Mouse (Mus musculus) MEL (cell line): Measurements from ENCODE around the gene Gtpbp10. TPM values are rescaled to one million over a fixed set of nuclear protein-coding genes. Genes with fewer than 3 reads are reported as not detected.

Experiments used
- DNase-seq: peaks from one replicate; pipeline ENCODE4 v3.0.0; 2011; ENCODE audit warnings: low read depth, low spot score
- H3K27ac ChIP-seq: 2 replicates; pipeline ENCODE4 v1.5.1; 2012; ENCODE audit warnings: low read depth, mild to moderate bottlenecking, control low read depth, low read length, moderate library complexity; ENCODE audit not compliant: control insufficient read depth
- H3K27me3 ChIP-seq, 2 experiments: fragments of 150-350 bp in 1 of 2; sonication (generic) in 1 of 2; 2 replicates each; pipeline ENCODE4 v1.6.1; 2012; ENCODE audit warnings: low read length in 2 of 2, mild to moderate bottlenecking in 2 of 2, improper control_type of control experiment in 1 of 2, moderate library complexity in 1 of 2; ENCODE audit not compliant: insufficient read depth in 2 of 2, control insufficient read depth in 1 of 2
- H3K36me3 ChIP-seq, 2 experiments: 2 replicates each; pipeline ENCODE4 v1.6.1; 2012 to 2014; ENCODE audit warnings: low read length in 2 of 2, improper control_type of control experiment in 1 of 2, inconsistent platforms in 1 of 2, mild to moderate bottlenecking in 1 of 2; ENCODE audit not compliant: insufficient read depth in 2 of 2, control insufficient read depth in 1 of 2
- H3K4me1 ChIP-seq, 2 experiments: fragments of 150-350 bp in 1 of 2; sonication (generic) in 1 of 2; 2 replicates each; pipeline ENCODE4 v1.6.1; 2012; ENCODE audit warnings: low read length in 2 of 2, improper control_type of control experiment in 1 of 2, mild to moderate bottlenecking in 1 of 2; ENCODE audit not compliant: insufficient read depth in 2 of 2, control insufficient read depth in 1 of 2
- H3K4me3 ChIP-seq, 2 experiments: fragments of 150-350 bp in 1 of 2; sonication (generic) in 1 of 2; 2 replicates each; pipeline ENCODE4 v1.5.1; 2012; ENCODE audit warnings: low read depth in 2 of 2, low read length in 2 of 2, mild to moderate bottlenecking in 2 of 2, moderate library complexity in 2 of 2, control low read depth in 1 of 2, improper control_type of control experiment in 1 of 2; ENCODE audit not compliant: control insufficient read depth in 1 of 2, insufficient read depth in 1 of 2
- H3K79me2 ChIP-seq: 2 replicates; pipeline ENCODE4 v1.6.1; 2012; ENCODE audit warnings: mild to moderate bottlenecking, low read length, moderate library complexity; ENCODE audit not compliant: control insufficient read depth, poor library complexity, insufficient read depth
- H3K9ac ChIP-seq: 2 replicates; pipeline ENCODE4 v1.6.1; 2012; ENCODE audit warnings: low read depth, mild to moderate bottlenecking, control low read depth, low read length, moderate library complexity; ENCODE audit not compliant: control insufficient read depth, poor library complexity, severe bottlenecking
- H3K9me3 ChIP-seq: fragments of 150-350 bp; sonication (generic); replicated peaks from 2 replicates; pipeline ENCODE4 v1.6.1; 2012; ENCODE audit warnings: mild to moderate bottlenecking, low read length, improper control_type of control experiment, moderate library complexity; ENCODE audit not compliant: insufficient read depth
- BHLHE40 ChIP-seq: IDR thresholded peaks from 2 replicates; pipeline ENCODE4 v1.6.1; 2012; ENCODE audit warnings: low read depth, mild to moderate bottlenecking, inconsistent platforms, low read length, improper control_type of control experiment, borderline replicate concordance
- CHD2 ChIP-seq: IDR thresholded peaks from 2 replicates; pipeline ENCODE4 v1.6.1; 2011; ENCODE audit warnings: low read length, improper control_type of control experiment
- E2F4 ChIP-seq: IDR thresholded peaks from 2 replicates; pipeline ENCODE4 v1.6.1; 2011; ENCODE audit warnings: low read depth, low read length, improper control_type of control experiment, borderline replicate concordance
- ELF1 ChIP-seq: IDR thresholded peaks from 2 replicates; pipeline ENCODE4 v1.6.1; 2014; ENCODE audit warnings: low read depth, mild to moderate bottlenecking, inconsistent platforms, low read length, improper control_type of control experiment, moderate library complexity
- EP300 ChIP-seq, 2 experiments: IDR thresholded peaks; 2 replicates each; pipeline ENCODE4 v1.6.1; 2011; ENCODE audit warnings: improper control_type of control experiment in 2 of 2, low read length in 2 of 2, low read depth in 1 of 2, mild to moderate bottlenecking in 1 of 2
- ETS1 ChIP-seq: IDR thresholded peaks from 2 replicates; pipeline ENCODE4 v1.6.1; 2012; ENCODE audit warnings: low read depth, mild to moderate bottlenecking, inconsistent platforms, low read length, improper control_type of control experiment, moderate library complexity
- GATA1 ChIP-seq: IDR thresholded peaks from 2 replicates; pipeline ENCODE4 v1.6.1; 2011; ENCODE audit warnings: low read depth, low read length, improper control_type of control experiment
- HCFC1 ChIP-seq: IDR thresholded peaks from 2 replicates; pipeline ENCODE4 v1.6.1; 2012; ENCODE audit warnings: low read depth, mild to moderate bottlenecking, inconsistent platforms, low read length, improper control_type of control experiment, moderate library complexity
- JUND ChIP-seq: IDR thresholded peaks from 2 replicates; pipeline ENCODE4 v1.6.1; 2011; ENCODE audit warnings: low read depth, mild to moderate bottlenecking, improper control_type of control experiment, low read length
- KAT2A ChIP-seq: conservative IDR thresholded peaks from 2 replicates; pipeline ENCODE4 v1.6.1; 2012; ENCODE audit warnings: low read depth, low read length, improper control_type of control experiment, inconsistent platforms
- MAZ ChIP-seq: IDR thresholded peaks from 2 replicates; pipeline ENCODE4 v1.6.1; 2012; ENCODE audit warnings: low read depth, mild to moderate bottlenecking, inconsistent platforms, low read length, improper control_type of control experiment
- MYB ChIP-seq: IDR thresholded peaks from 2 replicates; pipeline ENCODE4 v1.6.1; 2011; ENCODE audit warnings: mild to moderate bottlenecking, low read depth, low read length, improper control_type of control experiment
- MYC ChIP-seq: IDR thresholded peaks from 2 replicates; pipeline ENCODE4 v1.6.1; 2011; ENCODE audit warnings: low read depth, mild to moderate bottlenecking, low read length, improper control_type of control experiment, moderate library complexity
- NELFE ChIP-seq: IDR thresholded peaks from 2 replicates; pipeline ENCODE4 v1.6.1; 2011; ENCODE audit warnings: low read depth, low read length, improper control_type of control experiment
- NRF1 ChIP-seq: IDR thresholded peaks from 2 replicates; pipeline ENCODE4 v1.6.1; 2014; ENCODE audit warnings: low read depth, mild to moderate bottlenecking, inconsistent platforms, low read length, improper control_type of control experiment, moderate library complexity; ENCODE audit not compliant: poor library complexity, insufficient read depth, severe bottlenecking
- POLR2AphosphoS2 ChIP-seq: IDR thresholded peaks from 2 replicates; pipeline ENCODE4 v1.6.1; 2011; ENCODE audit warnings: low read length, improper control_type of control experiment
- RCOR1 ChIP-seq: IDR thresholded peaks from 2 replicates; pipeline ENCODE4 v1.6.1; 2012; ENCODE audit warnings: low read depth, mild to moderate bottlenecking, inconsistent platforms, low read length, improper control_type of control experiment
- SIN3A ChIP-seq: IDR thresholded peaks from 2 replicates; pipeline ENCODE4 v1.6.1; 2012; ENCODE audit warnings: low read length, improper control_type of control experiment, inconsistent platforms
- SMC3 ChIP-seq: IDR thresholded peaks from 2 replicates; pipeline ENCODE4 v1.6.1; 2011; ENCODE audit warnings: low read depth, low read length, improper control_type of control experiment
- TBP ChIP-seq: IDR thresholded peaks from 2 replicates; pipeline ENCODE4 v1.8.0; 2011; ENCODE audit warnings: low read depth, low read length, improper control_type of control experiment
- UBTF ChIP-seq: IDR thresholded peaks from 2 replicates; pipeline ENCODE4 v1.6.1; 2012; ENCODE audit warnings: low read depth, mild to moderate bottlenecking, inconsistent platforms, low read length, improper control_type of control experiment, moderate library complexity, borderline replicate concordance; ENCODE audit not compliant: insufficient read depth
- USF1 ChIP-seq: IDR thresholded peaks from 2 replicates; pipeline ENCODE4 v1.6.1; 2014; ENCODE audit warnings: low read depth, mild to moderate bottlenecking, inconsistent platforms, low read length, improper control_type of control experiment, moderate library complexity
- USF2 ChIP-seq, 2 experiments: IDR thresholded peaks; 2 replicates each; pipeline ENCODE4 v1.6.1; 2011 to 2012; ENCODE audit warnings: improper control_type of control experiment in 2 of 2, low read length in 2 of 2, borderline replicate concordance in 1 of 2, inconsistent platforms in 1 of 2, low read depth in 1 of 2, mild to moderate bottlenecking in 1 of 2; ENCODE audit not compliant: insufficient read depth in 1 of 2
- ZC3H11A ChIP-seq: IDR thresholded peaks from 2 replicates; pipeline ENCODE4 v1.6.1; 2012; ENCODE audit warnings: low read depth, mild to moderate bottlenecking, inconsistent platforms, low read length, improper control_type of control experiment
- ZKSCAN1 ChIP-seq: IDR thresholded peaks from 2 replicates; pipeline ENCODE4 v1.6.1; 2012; ENCODE audit warnings: low read depth, mild to moderate bottlenecking, inconsistent platforms, low read length, improper control_type of control experiment, moderate library complexity
- ZMIZ1 ChIP-seq: IDR thresholded peaks from 2 replicates; pipeline ENCODE4 v1.6.1; 2012; ENCODE audit warnings: low read depth, mild to moderate bottlenecking, inconsistent platforms, low read length, improper control_type of control experiment, moderate library complexity
- polyA plus RNA-seq, 2 experiments: library from polyadenylated mRNA; stranded (reverse) in 1 of 2; unstranded in 1 of 2; fragments of >175 nt in 1 of 2; fragments of >200 nt in 1 of 2; gene quantifications; 2 replicates each; pipeline versions ENCODE4 v1.2.1 to v1.2.4; 2012; ENCODE audit warnings: low replicate concordance in 2 of 2, low read depth in 1 of 2; ENCODE audit not compliant: insufficient read length in 2 of 2, insufficient read depth in 1 of 2, missing spikeins in 1 of 2
- total RNA-seq: library from RNA; depleted of rRNA; stranded (reverse); fragments of 300-350 nt; gene quantifications from 2 replicates; pipeline ENCODE4 v1.2.3, GENCODE M21; 2012

Gtpbp10 gene
- total and polyA plus RNA-seq, 3 experiments = not detected

- TF ChIP-seq USF2 (IDR thresholded peaks at IDR 0.05; ENCODE audit: borderline replicate concordance in 1 of 2, insufficient read depth in 1 of 2, low read depth in 1 of 2, low read length in 2 of 2) (no peak), SIN3A (no peak), ZMIZ1 (no peak), MAZ (no peak), MYB (no peak), EP300 (IDR thresholded peaks at IDR 0.05; ENCODE audit: low read depth in 1 of 2, low read length in 2 of 2) (no peak), TBP (no peak), JUND (no peak), CHD2 (no peak), UBTF (no peak), HCFC1 (no peak), KAT2A (no peak), MYC (no peak), SMC3 (no peak), POLR2AphosphoS2 (no peak), USF1 (no peak), NELFE (no peak), E2F4 (no peak), ZC3H11A (no peak)
- TF ChIP-seq, all 39 proteins: peak for 0
- Histone ChIP-seq H3K9ac (no peak overlapping the region), H3K4me1 (no peaks in the 10 kb centered on the region), H3K4me3 (no peak overlapping the region), H3K79me2 (no peaks in the 10 kb centered on the region), H3K27me3 (no peaks in the 10 kb centered on the region), H3K36me3 (no peaks in the 10 kb centered on the region), H3K9me3 (no peaks in the 10 kb centered on the region), H3K27ac (no peak overlapping the region)
- no peak for DNase-seq
These were observed 56.0 kb downstream of the Gtpbp10 start for GRCm38 (mm10) chr5:5503381-5503780.

GRCm38 (mm10) chr5:5501583-5501982, 57.8 kb downstream of the Gtpbp10 start:
- TF ChIP-seq ETS1 (no peak), POLR2AphosphoS2 (no peak), JUND (no peak), ELF1 (no peak), MYB (no peak), RCOR1 (no peak), MYC (no peak), ZKSCAN1 (no peak), TBP (no peak), GATA1 (no peak), NRF1 (no peak), USF1 (no peak), BHLHE40 (no peak)

More at GRCm38 (mm10) chr5:5501583-5501982, 57.8 kb downstream of the Gtpbp10 start:
- no peaks in the 10 kb centered on the region for H3K4me1 ChIP-seq
- no peak overlapping the region for H3K9ac ChIP-seq
- no peaks in the 10 kb centered on the region for H3K79me2 ChIP-seq
- H3K4me3 ChIP-seq = no peak overlapping the region
- H3K36me3 ChIP-seq = no peaks in the 10 kb centered on the region
- no peak for DNase-seq
- no peaks in the 10 kb centered on the region for H3K27me3 ChIP-seq
- no peak overlapping the region for H3K27ac ChIP-seq
- no peaks in the 10 kb centered on the region for H3K9me3 ChIP-seq
